Mouse (Mus musculus): ENCODE data around the gene Map3k20. TPM values are rescaled to one million over a fixed set of nuclear protein-coding genes. Genes with fewer than 3 reads are reported as not detected.

The Map3k20 gene
- total and polyA plus RNA-seq, 2 experiments from 2014 or later, result 3.5 to 6.0 TPM

- TF ChIP-seq CTCF (IDR thresholded peaks at IDR 0.05; ENCODE audit: low read depth), result no peak
- H3K36me3 ChIP-seq (ENCODE audit: insufficient read depth, low read length), result no peaks in the 10 kb centered on the region
- 87% methylated on average over 9 of the region's 9 CpGs for WGBS
- H3K4me3 ChIP-seq (ENCODE audit: low read length), result no peak overlapping the region
- no peak overlapping the region for H3K9ac ChIP-seq (replicated peaks; ENCODE audit: low read length)
- H3K4me1 ChIP-seq (ENCODE audit: insufficient read depth, low read length), result no peaks in the 10 kb centered on the region
- no peak for ATAC-seq
- no peak overlapping the region for H3K4me2 ChIP-seq (ENCODE audit: low read depth, low read length)
- no peak for DNase-seq (ENCODE audit: low spot score)
- no peaks in the 10 kb centered on the region for H3K9me3 ChIP-seq (ENCODE audit: low read length)
- H3K27me3 ChIP-seq (ENCODE audit: insufficient read depth, low read length), result no peaks in the 10 kb centered on the region
- H3K27ac ChIP-seq, result no peak overlapping the region
These were observed 15.9 kb downstream of the Map3k20 start for GRCm38 (mm10) chr2:72301194-72301916.

GRCm38 (mm10) chr2:72305738-72306137 lies 20.3 kb downstream of the Map3k20 start:
- Histone ChIP-seq H3K4me3 (ENCODE audit: low read length) (no peak overlapping the region), H3K4me1 (ENCODE audit: insufficient read depth, low read length) (no peaks in the 10 kb centered on the region), H3K27me3 (ENCODE audit: insufficient read depth, low read length) (no peaks in the 10 kb centered on the region), H3K36me3 (ENCODE audit: insufficient read depth, low read length) (no peaks in the 10 kb centered on the region), H3K9me3 (ENCODE audit: low read length) (no peaks in the 10 kb centered on the region), H3K4me2 (ENCODE audit: low read depth, low read length) (no peak overlapping the region), H3K27ac (no peak overlapping the region), H3K9ac (replicated peaks; ENCODE audit: low read length) (no peak overlapping the region)
- no peak for DNase-seq (ENCODE audit: low spot score)
- 94% methylated on average over 7 of the region's 7 CpGs for WGBS
- no peak for TF ChIP-seq CTCF (IDR thresholded peaks at IDR 0.05; ENCODE audit: low read depth)
- no peak for ATAC-seq

GRCm38 (mm10) chr2:72308351-72308750 lies 22.9 kb downstream of the Map3k20 start:
- WGBS, result 83% methylated on average over 5 of the region's 5 CpGs
- Histone ChIP-seq H3K4me3 (ENCODE audit: low read length) (no peak overlapping the region), H3K9me3 (ENCODE audit: low read length) (no peaks in the 10 kb centered on the region), H3K27ac (no peak overlapping the region), H3K4me1 (ENCODE audit: insufficient read depth, low read length) (no peaks in the 10 kb centered on the region), H3K27me3 (ENCODE audit: insufficient read depth, low read length) (no peaks in the 10 kb centered on the region), H3K9ac (replicated peaks; ENCODE audit: low read length) (no peak overlapping the region), H3K36me3 (ENCODE audit: insufficient read depth, low read length) (no peaks in the 10 kb centered on the region), H3K4me2 (ENCODE audit: low read depth, low read length) (no peak overlapping the region)
- ATAC-seq (no peak), DNase-seq (ENCODE audit: low spot score) (no peak)
- TF ChIP-seq CTCF (IDR thresholded peaks at IDR 0.05; ENCODE audit: low read depth), result no peak

GRCm38 (mm10) chr2:72308981-72309380 lies 23.5 kb downstream of the Map3k20 start:
- no peak overlapping the region for H3K4me3 ChIP-seq (ENCODE audit: low read length)
- 61% methylated on average over 5 of the region's 5 CpGs for WGBS
- H3K27ac ChIP-seq, result no peak overlapping the region
- H3K4me1 ChIP-seq (ENCODE audit: insufficient read depth, low read length), result no peaks in the 10 kb centered on the region
- DNase-seq (ENCODE audit: low spot score) (no peak), ATAC-seq (no peak)
- H3K36me3 ChIP-seq (ENCODE audit: insufficient read depth, low read length), result no peaks in the 10 kb centered on the region
- no peaks in the 10 kb centered on the region for H3K27me3 ChIP-seq (ENCODE audit: insufficient read depth, low read length)
- no peak overlapping the region for H3K9ac ChIP-seq (replicated peaks; ENCODE audit: low read length)
- H3K9me3 ChIP-seq (ENCODE audit: low read length), result no peaks in the 10 kb centered on the region
- H3K4me2 ChIP-seq (ENCODE audit: low read depth, low read length), result no peak overlapping the region
- TF ChIP-seq CTCF (IDR thresholded peaks at IDR 0.05; ENCODE audit: low read depth), result no peak

GRCm38 (mm10) chr2:72311486-72311885 lies 26.0 kb downstream of the Map3k20 start:
- Histone ChIP-seq H3K27ac (no peak overlapping the region), H3K9me3 (ENCODE audit: low read length) (no peaks in the 10 kb centered on the region), H3K36me3 (ENCODE audit: insufficient read depth, low read length) (no peaks in the 10 kb centered on the region), H3K9ac (replicated peaks; ENCODE audit: low read length) (no peak overlapping the region), H3K27me3 (ENCODE audit: insufficient read depth, low read length) (no peaks in the 10 kb centered on the region), H3K4me2 (ENCODE audit: low read depth, low read length) (no peak overlapping the region), H3K4me3 (ENCODE audit: low read length) (no peak overlapping the region), H3K4me1 (ENCODE audit: insufficient read depth, low read length) (no peaks in the 10 kb centered on the region)
- ATAC-seq (no peak), DNase-seq (ENCODE audit: low spot score) (no peak)
- WGBS, result 79% methylated on average over 8 of the region's 8 CpGs
- no peak for TF ChIP-seq CTCF (IDR thresholded peaks at IDR 0.05; ENCODE audit: low read depth)

GRCm38 (mm10) chr2:72313312-72313711 lies 27.9 kb downstream of the Map3k20 start:
- no peaks in the 10 kb centered on the region for H3K9me3 ChIP-seq (ENCODE audit: low read length)
- no peaks in the 10 kb centered on the region for H3K4me1 ChIP-seq (ENCODE audit: insufficient read depth, low read length)
- H3K4me3 ChIP-seq (ENCODE audit: low read length), result no peak overlapping the region
- no peak overlapping the region for H3K4me2 ChIP-seq (ENCODE audit: low read depth, low read length)
- no peaks in the 10 kb centered on the region for H3K27me3 ChIP-seq (ENCODE audit: insufficient read depth, low read length)
- H3K27ac ChIP-seq, result no peak overlapping the region
- H3K36me3 ChIP-seq (ENCODE audit: insufficient read depth, low read length), result no peaks in the 10 kb centered on the region
- 77% methylated on average over 11 of the region's 11 CpGs for WGBS
- DNase-seq (ENCODE audit: low spot score) (no peak), ATAC-seq (no peak)
- no peak overlapping the region for H3K9ac ChIP-seq (replicated peaks; ENCODE audit: low read length)
- TF ChIP-seq CTCF (IDR thresholded peaks at IDR 0.05; ENCODE audit: low read depth), result no peak

- ATAC-seq, result no peak
- H3K36me3 ChIP-seq (ENCODE audit: insufficient read depth, low read length), result no peaks in the 10 kb centered on the region
- H3K9ac ChIP-seq (replicated peaks; ENCODE audit: low read length), result no peak overlapping the region
- no peak overlapping the region for H3K4me2 ChIP-seq (ENCODE audit: low read depth, low read length)
- H3K4me1 ChIP-seq (ENCODE audit: insufficient read depth, low read length), result no peaks in the 10 kb centered on the region
- H3K27me3 ChIP-seq (ENCODE audit: insufficient read depth, low read length), result no peaks in the 10 kb centered on the region
- H3K4me3 ChIP-seq (ENCODE audit: low read length), result no peak overlapping the region
- no peak overlapping the region; the same call in 1 of the 2 replicates for H3K27ac ChIP-seq
- 70% methylated on average over 4 of the region's 4 CpGs for WGBS
- H3K9me3 ChIP-seq (ENCODE audit: low read length), result no peaks in the 10 kb centered on the region
- no peak for DNase-seq (ENCODE audit: low spot score)
- TF ChIP-seq CTCF (IDR thresholded peaks at IDR 0.05; ENCODE audit: low read depth), result no peak
These were observed 33.0 kb downstream of the Map3k20 start for GRCm38 (mm10) chr2:72318421-72318820.
